Mouse (Mus musculus) megakaryocyte, embryonic 14.5 days (primary cell): ENCODE measurements around the gene Mknk2.

Experiments used
- FLI1 ChIP-seq: IDR thresholded peaks from 2 replicates; pipeline ENCODE4 v1.6.1; 2012; ENCODE audit warnings: low read length, inconsistent platforms, mixed read lengths
- GATA1 ChIP-seq: IDR thresholded peaks from 3 replicates; pipeline ENCODE4 v1.6.1; 2012; ENCODE audit warnings: mixed read lengths, low read length, inconsistent platforms, borderline replicate concordance

DNA sequence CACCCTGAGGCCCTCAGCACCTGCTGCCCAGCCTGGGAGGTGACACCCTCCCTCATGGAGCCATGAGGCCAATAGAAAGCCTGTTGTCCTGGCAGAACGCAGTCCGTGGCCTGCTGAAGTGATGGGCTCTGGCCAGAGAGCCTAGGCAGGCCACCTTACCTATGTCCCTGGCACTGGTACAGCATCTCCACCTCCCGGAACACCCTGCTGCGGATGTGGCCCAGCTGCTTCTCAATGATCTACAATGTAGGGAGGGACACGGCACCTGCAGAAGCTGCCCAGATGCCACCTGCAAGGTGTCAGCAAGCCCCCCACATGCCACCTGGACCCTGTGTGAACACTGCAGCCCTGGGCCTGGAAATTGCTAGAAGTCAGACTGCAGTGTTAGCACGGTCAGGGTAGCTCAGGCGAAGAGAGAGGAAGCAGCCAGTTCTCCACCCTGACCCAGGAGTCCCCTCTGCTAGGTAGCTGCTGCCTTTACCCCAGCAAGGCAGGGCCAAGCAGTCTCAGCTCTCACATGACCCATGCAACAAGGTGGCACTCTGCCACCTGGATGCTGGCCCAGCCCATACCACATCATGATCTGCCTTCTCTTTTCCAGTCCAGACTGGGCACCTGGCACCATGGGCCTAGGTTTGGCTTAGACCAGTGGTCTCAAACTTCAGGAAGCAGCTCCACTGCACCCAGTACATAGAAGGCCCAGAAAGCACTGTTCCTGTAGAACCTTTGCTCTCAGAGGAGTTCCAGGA is 8.0 kb downstream of the Mknk2 start:
- TF ChIP-seq GATA1, result no peak
- TF ChIP-seq FLI1, result no peak
